Mouse (Mus musculus) embryo, embryonic 11 days (tissue): Measurements from ENCODE around the gene Rala.

ENCODE experiments used
- DNase-seq: peaks from one replicate; pipeline ENCODE4 v3.0.0-alpha.2; 2015

Rala gene

GRCm38 (mm10) chr13:17879061-17879460 lies 65.0 kb downstream of the Rala start:
- DNase-seq: no peak

- DNase-seq: no peak
These were observed 77.3 kb downstream of the Rala start for GRCm38 (mm10) chr13:17866741-17867140.

GRCm38 (mm10) chr13:17860536-17860935 lies 83.5 kb downstream of the Rala start:
- no peak for DNase-seq

GRCm38 (mm10) chr13:17859365-17860033 lies 84.5 kb downstream of the Rala start:
- no peak for DNase-seq

- DNase-seq: peak; percentile 19
These were observed 87.0 kb downstream of the Rala start for GRCm38 (mm10) chr13:17857046-17857445.

GRCm38 (mm10) chr13:17855492-17856138 lies 88.4 kb downstream of the Rala start:
- DNase-seq: peak; percentile 39

- no peak for DNase-seq
These were observed 89.3 kb downstream of the Rala start for GRCm38 (mm10) chr13:17854755-17855154.

GRCm38 (mm10) chr13:17843336-17843735 lies 100.7 kb downstream of the Rala start:
- DNase-seq: no peak

- peak; percentile 44 for DNase-seq
These were observed 101.3 kb downstream of the Rala start for GRCm38 (mm10) chr13:17842756-17843155.

GRCm38 (mm10) chr13:17839137-17839536 lies 104.9 kb downstream of the Rala start:
- no peak for DNase-seq

- DNase-seq: peak; percentile 84
These were observed 105.6 kb downstream of the Rala start for GRCm38 (mm10) chr13:17838484-17838851.

- peak; percentile 54 for DNase-seq
These were observed 106.2 kb downstream of the Rala start for GRCm38 (mm10) chr13:17837610-17838483.

GRCm38 (mm10) chr13:17836808-17837207 lies 107.2 kb downstream of the Rala start:
- no peak for DNase-seq

GRCm38 (mm10) chr13:17832940-17833339 lies 111.1 kb downstream of the Rala start:
- no peak for DNase-seq
